Mouse (Mus musculus) T-helper 1 cell (primary cell): ENCODE results near the gene Nck2.

ENCODE experiments used
- in situ Hi-C: fragments of 300-600 bp; cut with MboI, MseI; formaldehyde crosslinking; loops from one replicate; pipeline ENCODE4 v1.15.1; 2025; ENCODE audit warnings: high pct_unique_total_duplicates

The Nck2 gene

DNA sequence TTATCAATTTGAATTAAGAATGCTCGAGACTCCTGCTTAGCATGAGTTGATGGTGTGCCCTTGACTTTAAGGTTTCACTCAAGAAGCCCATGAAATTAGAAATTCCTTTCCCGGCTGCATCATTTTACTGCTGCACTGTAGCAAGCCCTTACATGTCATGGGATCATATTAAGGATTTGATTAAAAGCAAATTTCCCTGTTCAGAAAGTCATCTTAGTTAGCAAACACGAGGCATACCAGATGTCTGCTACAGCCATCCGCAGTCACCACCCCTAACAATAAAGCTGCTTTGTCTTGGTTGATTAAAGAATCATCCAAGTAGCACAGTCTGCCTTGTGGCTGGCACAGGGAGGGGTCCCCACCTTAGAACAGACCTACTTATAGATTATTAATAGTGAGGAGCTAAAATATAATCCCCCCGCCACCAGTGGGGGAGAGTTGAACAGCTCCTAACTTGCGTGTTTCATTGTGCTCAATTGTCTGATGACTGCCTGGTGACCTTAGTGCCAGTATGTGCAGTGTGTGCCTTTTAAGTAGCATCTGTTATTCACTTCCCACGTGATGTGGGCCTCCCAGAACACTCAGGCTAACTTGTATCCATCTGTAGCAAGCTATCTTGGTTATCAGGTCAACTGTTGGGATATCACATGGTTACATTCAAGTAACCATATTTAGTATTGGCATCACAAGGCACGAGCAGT lies 122.4 kb downstream of the Nck2 start:
- in situ Hi-C loops, result no loop called here

GRCm38 (mm10) chr1:43568824-43569223 lies 124.4 kb downstream of the Nck2 start:
- in situ Hi-C loops, result no loop called here

- in situ Hi-C loops, result loop anchor here (10.0 kb wide), 1 partner anchor 1166 kb away; no protein-coding TSS in a partner anchor
Measured at GRCm38 (mm10) chr1:43571105-43571504, 126.7 kb downstream of the Nck2 start.

GRCm38 (mm10) chr1:43574793-43575304 lies 130.5 kb downstream of the Nck2 start:
- in situ Hi-C loops, result loop anchor here (10.0 kb wide), 1 partner anchor 1170 kb away; no protein-coding TSS in a partner anchor

DNA sequence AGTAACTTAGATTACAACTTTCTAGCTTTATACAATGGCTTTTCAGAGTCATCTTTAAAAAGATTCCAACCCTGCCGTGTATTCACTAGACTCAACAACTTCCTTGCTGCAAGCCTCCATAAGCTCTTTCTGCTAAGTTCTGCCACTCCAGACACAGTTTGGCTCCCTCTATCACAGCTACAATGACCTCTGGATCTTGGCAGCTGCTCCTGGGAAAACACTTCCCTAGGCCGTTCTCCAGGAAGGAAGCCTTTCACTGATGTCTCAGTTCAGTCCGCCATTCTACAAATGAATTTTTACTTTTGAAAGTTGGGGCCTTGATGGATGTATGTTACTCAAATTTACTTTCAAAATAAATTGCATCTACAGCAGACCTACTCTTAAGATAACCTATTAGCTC lies 133.0 kb downstream of the Nck2 start:
- in situ Hi-C loops, result loop anchor here (10.0 kb wide), 1 partner anchor 1173 kb away; no protein-coding TSS in a partner anchor

- in situ Hi-C loops, result no loop called here
Measured at GRCm38 (mm10) chr1:43583564-43583963, 139.2 kb downstream of the Nck2 start.

DNA sequence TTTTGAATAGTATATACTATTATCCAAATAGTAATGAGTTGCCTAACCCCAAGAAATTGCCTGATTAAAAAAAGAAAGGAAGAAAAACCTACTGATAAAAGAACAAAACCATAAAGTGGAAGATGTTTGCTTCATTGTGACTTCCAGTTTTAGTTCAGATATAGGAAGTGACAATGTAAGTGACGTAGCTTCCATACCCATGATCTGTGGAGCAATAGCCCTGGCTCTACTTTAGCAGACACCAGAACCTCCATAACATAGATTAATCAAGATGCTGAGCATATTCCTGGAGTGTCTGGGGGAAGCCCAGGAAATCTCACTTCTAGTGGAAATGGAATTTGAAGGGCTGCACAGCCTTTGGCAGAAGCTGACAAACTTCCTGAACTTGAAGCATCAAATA lies 144.6 kb downstream of the Nck2 start:
- in situ Hi-C loops, result no loop called here

- in situ Hi-C loops, result no loop called here
Measured at GRCm38 (mm10) chr1:43589910-43590309, 145.5 kb downstream of the Nck2 start.

GRCm38 (mm10) chr1:43590727-43591126 lies 146.3 kb downstream of the Nck2 start:
- in situ Hi-C loops, result no loop called here

DNA sequence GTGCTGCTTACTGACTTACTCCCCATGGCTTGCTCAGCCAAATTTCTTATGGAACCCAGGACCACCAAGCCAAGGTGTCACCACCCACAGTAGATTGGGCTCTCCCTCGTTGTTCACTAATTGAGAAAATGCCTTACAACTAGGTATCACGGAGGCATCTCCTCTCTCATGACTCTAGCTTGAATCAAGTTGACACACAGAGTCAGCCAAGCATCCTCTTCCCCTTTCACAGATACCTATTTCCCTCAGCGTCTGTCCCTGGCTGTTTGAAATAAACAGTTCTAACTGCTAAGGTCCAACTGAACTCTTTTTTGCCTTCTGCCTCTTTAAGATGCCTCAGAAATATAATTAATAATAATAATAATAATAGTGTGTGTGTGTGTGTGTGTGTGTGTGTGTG lies 148.7 kb downstream of the Nck2 start:
- in situ Hi-C loops, result no loop called here

GRCm38 (mm10) chr1:43594738-43595137 lies 150.4 kb downstream of the Nck2 start:
- in situ Hi-C loops, result no loop called here

DNA sequence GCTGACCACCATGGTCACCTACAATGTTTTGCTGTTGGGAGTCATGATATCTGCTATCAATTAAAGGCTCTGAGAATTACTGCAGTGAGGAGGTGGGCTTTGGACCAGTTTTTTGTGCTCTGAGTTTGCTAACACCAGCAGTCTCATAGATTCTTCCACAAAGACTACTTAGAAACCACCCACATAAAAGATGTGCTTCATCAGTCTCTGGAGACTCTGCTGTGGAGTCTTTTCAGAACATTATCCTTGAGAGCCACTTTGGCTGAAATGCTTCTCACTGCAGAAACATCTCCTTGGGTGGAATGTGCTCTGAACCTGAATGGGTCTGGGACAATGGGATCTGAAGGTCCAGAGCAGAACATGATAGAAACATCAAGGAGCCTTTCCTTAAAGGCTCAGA lies 153.4 kb downstream of the Nck2 start:
- in situ Hi-C loops, result no loop called here

GRCm38 (mm10) chr1:43599483-43599882 lies 155.1 kb downstream of the Nck2 start:
- in situ Hi-C loops, result no loop called here

- in situ Hi-C loops, result no loop called here
Measured at GRCm38 (mm10) chr1:43601054-43601453, 156.7 kb downstream of the Nck2 start.

DNA sequence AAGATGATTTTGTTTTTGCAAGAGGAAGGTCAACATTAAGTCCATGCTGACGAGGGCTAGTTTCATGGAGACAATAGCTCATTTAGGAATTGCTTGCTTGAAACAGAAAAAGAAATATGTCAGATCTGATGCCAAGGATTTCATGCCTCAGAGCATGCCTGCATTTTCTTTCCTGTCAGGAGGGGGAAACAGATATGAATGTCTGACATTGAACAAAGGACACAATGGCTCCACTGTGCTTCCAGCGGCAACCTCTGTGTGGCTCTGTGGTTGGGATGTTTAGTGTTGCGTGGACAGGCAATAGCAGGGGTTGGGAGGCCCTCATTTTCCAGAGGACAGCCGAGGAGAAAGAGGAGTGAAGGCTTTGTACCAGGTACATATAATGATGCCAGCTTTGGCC lies 171.6 kb downstream of the Nck2 start:
- in situ Hi-C loops, result no loop called here
